Mouse (Mus musculus) skeletal muscle tissue, adult 2 months (tissue): ENCODE results near the gene 3830406C13Rik.
"Not testable (repeated sequence)": the region's sequence is repeated elsewhere in the genome, so short reads cannot be mapped to it uniquely, and the experiment has no call there.

Experiments used
- DNase-seq: peaks from one replicate; pipeline ENCODE4 v3.0.0-alpha.2; 2012; ENCODE audit warnings: low read depth, low spot score

The 3830406C13Rik gene

GRCm38 (mm10) chr14:12284141-12284912 is at the start of gene 3830406C13Rik:
Gene 3830406C13Rik, plus strand, starts transcription at chr14:12284173.
- DNase-seq = peak; percentile 74

GRCm38 (mm10) chr14:12243726-12244125 is 40.2 kb upstream of the 3830406C13Rik start:
- DNase-seq = no peak

GRCm38 (mm10) chr14:12276031-12276430 is 7.9 kb upstream of the 3830406C13Rik start:
- DNase-seq = no peak

- DNase-seq = no peak
Observed at GRCm38 (mm10) chr14:12283641-12284040, 332 bp upstream of the 3830406C13Rik start, which contains the start of gene Gm49355. Gene Gm49355, plus strand, starts transcription at chr14:12283976.

- not testable (repeated sequence) for DNase-seq
Observed at GRCm38 (mm10) chr14:12289747-12290146, 5.8 kb downstream of the 3830406C13Rik start.

- DNase-seq = no peak
Observed at GRCm38 (mm10) chr14:12296391-12296790, 12.4 kb downstream of the 3830406C13Rik start.

- DNase-seq = no peak
Observed at GRCm38 (mm10) chr14:12299171-12299570, 15.2 kb downstream of the 3830406C13Rik start.

GRCm38 (mm10) chr14:12299654-12300053 is 15.7 kb downstream of the 3830406C13Rik start:
- DNase-seq = no peak

- no peak for DNase-seq
Observed at GRCm38 (mm10) chr14:12300275-12300674, 16.3 kb downstream of the 3830406C13Rik start.

GRCm38 (mm10) chr14:12300677-12301076 is 16.7 kb downstream of the 3830406C13Rik start:
- DNase-seq = no peak

GRCm38 (mm10) chr14:12303106-12303505 is 19.1 kb downstream of the 3830406C13Rik start:
- no peak for DNase-seq

GRCm38 (mm10) chr14:12333622-12334021 is 49.6 kb downstream of the 3830406C13Rik start:
- DNase-seq = no peak

GRCm38 (mm10) chr14:12334925-12335324 is 51.0 kb downstream of the 3830406C13Rik start:
- DNase-seq = no peak

- DNase-seq = no peak
Observed at GRCm38 (mm10) chr14:12337421-12337997, 53.5 kb downstream of the 3830406C13Rik start.

- DNase-seq = no peak
Observed at GRCm38 (mm10) chr14:12337998-12338809, 54.2 kb downstream of the 3830406C13Rik start.

GRCm38 (mm10) chr14:12338811-12339565 is 55.0 kb downstream of the 3830406C13Rik start:
- DNase-seq = no peak

- DNase-seq = no peak
Observed at GRCm38 (mm10) chr14:12340238-12341074, 56.5 kb downstream of the 3830406C13Rik start.

GRCm38 (mm10) chr14:12341075-12341788 is 57.3 kb downstream of the 3830406C13Rik start:
- no peak for DNase-seq

GRCm38 (mm10) chr14:12341789-12342457 is 58.0 kb downstream of the 3830406C13Rik start:
- DNase-seq = no peak
